Mouse (Mus musculus): ENCODE data around the gene Hif1an.
A peak's percentile ranks its signal among the peaks of the same experiment; 100 is the strongest.

Gene Hif1an

DNA sequence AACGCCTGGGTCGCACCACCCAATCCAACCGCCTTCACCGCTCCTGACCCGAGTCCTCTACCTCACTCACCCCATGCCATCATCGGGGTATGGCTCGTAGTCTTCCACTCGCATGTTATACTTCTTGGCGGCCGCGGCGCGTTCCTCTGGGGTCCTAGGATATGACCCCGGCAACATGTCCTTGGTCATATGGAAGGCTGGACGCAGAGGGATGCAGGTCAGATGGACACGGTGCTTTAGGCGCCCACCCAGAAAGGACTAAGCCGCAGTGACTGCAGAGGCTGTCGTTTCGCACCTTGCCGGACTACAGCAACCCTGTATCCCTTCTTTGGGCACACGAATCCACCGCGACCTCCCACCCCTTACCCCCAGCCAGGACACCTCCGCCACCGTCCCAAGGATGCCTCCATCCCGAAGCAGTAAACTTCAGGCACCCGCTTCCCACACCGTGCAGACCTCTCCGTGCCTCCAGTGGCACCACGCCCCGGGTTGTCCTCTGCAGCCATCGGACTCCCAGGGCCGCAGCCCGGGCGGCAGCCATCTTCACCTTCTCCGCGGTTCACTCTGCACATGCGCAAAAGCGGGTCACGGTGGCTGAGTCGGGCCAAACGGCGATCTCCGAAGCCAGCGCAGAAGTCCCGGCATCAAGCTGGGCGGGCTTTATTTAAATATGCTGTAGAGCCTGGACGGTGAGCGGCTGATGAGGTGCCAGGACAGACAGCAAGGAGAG, 7.6 kb upstream of the Hif1an start, which contains the start of gene Ndufb8:
Gene Ndufb8, minus strand, starts transcription at position 580 of the 730 bp plus-strand sequence.
- peak; percentile 96 to 98 for DNase-seq (ENCODE audit: inconsistent age in 2 of 2, low spot score in 1 of 2)

DNA sequence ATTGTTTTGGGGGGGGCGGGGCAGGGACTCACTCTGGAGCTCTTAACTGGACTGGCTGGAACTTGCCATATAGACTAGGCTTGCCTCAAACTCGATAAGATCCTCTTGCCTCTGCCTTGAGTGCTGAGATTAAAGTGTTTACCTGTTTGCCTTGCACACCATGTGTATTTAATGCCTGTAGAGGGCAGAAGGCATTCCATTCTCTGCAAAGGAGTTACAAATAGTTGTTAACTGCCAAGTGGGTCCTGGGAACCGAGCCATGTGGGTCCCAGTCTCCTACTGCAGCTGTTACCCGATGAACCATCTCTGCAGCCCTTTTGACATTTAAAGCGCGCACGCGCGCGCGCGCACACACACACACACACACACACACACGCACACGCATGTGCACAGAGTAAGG, 1.4 kb downstream of the Hif1an start:
- DNase-seq (ENCODE audit: inconsistent age in 2 of 2, low spot score in 1 of 2) = no peak

DNA sequence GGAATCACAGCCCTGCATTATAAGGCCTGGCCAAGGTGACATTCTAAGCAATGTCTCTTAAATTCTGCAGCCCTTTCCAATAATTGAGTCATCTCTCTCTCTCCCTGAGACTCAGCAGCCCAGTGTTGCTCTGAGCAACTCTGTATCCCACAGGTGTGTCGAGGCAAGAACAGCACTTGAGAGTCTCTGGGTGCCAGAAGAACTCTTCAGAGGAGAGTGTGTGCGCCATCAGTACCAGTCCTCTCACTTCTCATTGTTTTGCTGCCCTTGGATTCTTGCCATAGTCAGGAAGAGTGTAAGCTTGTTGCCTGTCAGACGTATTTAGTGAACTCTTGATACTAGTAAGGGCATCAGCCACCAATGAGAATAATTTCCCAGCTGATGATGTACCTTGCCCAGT, 5.1 kb downstream of the Hif1an start:
- DNase-seq (ENCODE audit: inconsistent age in 2 of 2, low spot score in 1 of 2) = no peak

DNA sequence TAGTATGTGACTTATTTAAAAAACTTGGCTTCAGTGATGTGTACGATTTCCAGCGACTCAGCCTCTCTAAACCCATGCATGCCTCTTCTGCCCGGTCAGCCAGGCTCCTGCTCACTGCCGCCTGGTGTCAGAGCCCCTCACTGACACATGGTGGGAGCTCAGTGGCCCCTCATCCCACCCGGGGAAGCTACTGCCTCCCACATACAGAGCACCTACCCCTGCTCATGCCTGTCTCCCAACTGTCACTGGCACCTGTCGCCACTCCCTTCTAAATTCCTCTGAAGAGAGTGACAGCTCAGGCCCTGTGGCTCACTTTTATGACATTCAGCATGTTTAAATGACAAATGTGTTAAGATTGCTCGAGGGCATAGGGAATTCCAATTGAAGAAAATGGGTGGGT, 13.6 kb downstream of the Hif1an start:
- no peak for DNase-seq (ENCODE audit: inconsistent age in 2 of 2, low spot score in 1 of 2)

DNA sequence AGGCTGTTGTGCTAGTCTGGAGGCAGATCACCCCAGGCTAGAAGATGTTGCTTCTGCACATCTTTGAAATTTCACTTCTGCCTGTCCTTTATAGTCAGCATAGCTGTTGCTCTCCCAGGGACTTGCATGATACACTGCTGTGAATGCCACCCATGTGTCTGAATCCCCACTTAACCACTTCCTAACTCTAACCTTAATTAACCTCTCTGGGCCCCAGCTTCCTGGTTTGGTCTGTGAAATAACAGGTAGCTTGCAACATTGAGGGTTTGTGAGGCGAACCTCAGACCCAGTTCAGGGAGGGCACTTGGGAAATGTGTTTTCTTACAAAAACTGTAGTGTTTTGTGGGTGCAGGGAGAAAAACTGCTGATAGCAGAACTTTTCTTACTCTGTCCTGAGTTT, 15.4 kb downstream of the Hif1an start:
- no peak for DNase-seq (ENCODE audit: inconsistent age in 2 of 2, low spot score in 1 of 2)

DNA sequence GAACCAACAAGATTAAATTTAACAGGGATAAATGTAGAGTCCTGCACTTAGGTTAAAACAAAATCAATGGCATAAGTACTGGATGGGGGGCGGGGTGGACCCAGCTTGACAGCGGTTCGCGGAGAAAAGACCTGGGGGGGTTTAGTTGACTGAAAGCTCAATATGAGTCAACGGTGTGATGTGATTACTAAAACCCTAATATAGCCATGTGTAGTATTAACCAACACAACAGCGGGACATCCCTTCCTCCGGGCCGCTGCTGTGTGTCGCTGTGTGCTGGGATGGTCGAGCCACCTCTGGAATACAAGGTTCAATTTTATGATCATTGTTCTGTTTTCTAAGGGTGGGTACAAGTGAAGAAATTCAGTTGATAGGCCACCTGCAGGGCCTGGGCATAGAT, 19.5 kb downstream of the Hif1an start:
- no peak for DNase-seq (ENCODE audit: inconsistent age in 2 of 2, low spot score in 1 of 2)

- peak; percentile 89 to 96 for DNase-seq (ENCODE audit: inconsistent age in 2 of 2, low spot score in 1 of 2)
Observed at GRCm38 (mm10) chr19:44582638-44583309, 20.1 kb downstream of the Hif1an start.

GRCm38 (mm10) chr19:44588036-44588435, 25.4 kb downstream of the Hif1an start:
- DNase-seq (ENCODE audit: inconsistent age in 2 of 2, low spot score in 1 of 2) = no peak

DNA sequence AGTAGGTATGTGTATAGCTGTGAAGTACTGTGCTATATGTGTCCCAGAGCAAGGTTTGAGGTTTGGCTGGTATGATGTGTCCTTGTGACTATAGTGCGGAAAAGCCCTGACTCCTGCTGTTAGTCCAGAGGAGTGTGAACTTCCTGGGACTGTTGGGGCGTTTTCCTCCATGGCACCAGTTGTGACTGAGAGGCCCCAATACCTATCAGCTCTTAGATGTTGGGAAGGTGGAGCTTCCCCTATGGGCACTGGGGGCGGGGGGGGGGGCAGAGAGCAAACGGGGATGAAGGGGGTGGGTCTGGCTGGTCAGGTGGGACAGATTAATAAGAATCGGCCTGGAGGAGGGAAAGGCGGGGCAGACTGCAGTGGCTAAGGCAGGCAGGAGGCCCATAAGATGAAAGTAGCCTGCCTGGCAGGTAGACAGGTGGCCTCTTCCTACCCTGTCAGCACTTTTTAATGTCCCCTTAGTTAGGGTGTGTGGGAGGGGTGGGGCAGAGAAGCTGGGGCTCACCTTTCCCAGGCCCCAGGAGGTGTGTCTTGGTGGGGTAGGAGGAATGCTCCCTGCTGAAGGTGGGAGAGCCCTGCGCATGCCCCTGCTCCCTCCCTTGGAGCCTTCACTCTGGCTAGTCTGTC, 27.1 kb downstream of the Hif1an start:
- DNase-seq (ENCODE audit: inconsistent age in 2 of 2, low spot score in 1 of 2) = no peak

DNA sequence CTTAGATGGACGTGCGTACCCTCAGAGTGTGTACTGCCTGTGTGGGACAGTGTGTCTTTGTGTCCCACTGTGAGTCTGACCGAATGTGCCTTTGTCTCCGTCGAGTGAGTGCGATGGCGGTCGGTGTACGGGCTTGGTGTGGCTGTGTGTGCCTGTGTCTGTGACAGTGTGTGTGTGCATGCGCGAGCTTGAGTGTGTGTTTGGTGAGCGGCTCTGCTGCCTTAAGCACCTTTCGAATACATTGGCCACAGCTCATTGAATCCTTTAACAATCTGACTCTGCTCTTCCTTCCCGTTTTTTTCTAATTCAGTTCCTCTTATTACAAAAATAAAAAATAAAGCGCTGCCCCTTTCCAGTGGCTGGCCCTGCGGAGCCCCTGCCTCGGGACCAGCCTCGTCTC, 28.3 kb downstream of the Hif1an start:
- no peak for DNase-seq (ENCODE audit: inconsistent age in 2 of 2, low spot score in 1 of 2)

DNA sequence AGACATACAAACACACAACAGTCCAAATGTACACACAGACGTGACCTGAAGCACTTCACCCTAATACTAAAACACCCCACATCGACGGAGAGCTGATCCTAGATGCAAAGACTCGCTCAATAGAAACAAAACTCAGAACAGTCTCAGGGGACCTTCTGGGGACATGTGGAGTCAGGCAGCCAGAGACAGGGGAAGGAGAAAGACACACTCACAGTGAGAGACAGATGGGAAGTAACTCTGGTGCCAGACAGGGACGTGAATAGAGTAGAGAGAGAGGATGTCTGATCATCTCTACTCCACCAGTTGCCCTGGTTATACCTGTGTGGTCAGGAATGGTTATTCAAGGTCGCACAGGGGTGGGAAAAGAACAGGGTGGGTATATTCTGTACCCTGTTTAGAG, 29.0 kb downstream of the Hif1an start:
- DNase-seq (ENCODE audit: inconsistent age in 2 of 2, low spot score in 1 of 2) = no peak

DNA sequence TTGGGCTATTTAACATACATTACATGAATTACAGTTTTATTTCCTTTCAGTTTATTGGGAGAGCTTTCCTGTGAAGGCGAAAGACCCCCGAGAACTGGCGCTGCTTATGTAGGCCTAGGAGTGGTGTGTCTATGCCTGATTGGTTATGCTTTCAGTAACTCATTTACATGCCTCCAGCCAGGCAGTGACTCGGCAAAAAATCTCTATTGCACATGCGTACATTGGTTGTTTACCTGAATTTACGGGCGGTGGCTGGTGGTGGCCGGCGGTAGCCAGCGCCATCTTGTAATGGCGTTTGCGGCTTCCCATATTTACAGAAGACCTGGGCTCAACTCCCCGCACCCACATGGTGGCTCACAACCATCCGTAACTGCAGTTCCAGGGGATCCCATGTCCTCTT, 31.5 kb downstream of the Hif1an start:
- no peak for DNase-seq (ENCODE audit: inconsistent age in 2 of 2, low spot score in 1 of 2)

- no peak for DNase-seq (ENCODE audit: inconsistent age in 2 of 2, low spot score in 1 of 2)
Observed at GRCm38 (mm10) chr19:44618166-44618565, 55.5 kb downstream of the Hif1an start.
